In the genomic region with DNA sequence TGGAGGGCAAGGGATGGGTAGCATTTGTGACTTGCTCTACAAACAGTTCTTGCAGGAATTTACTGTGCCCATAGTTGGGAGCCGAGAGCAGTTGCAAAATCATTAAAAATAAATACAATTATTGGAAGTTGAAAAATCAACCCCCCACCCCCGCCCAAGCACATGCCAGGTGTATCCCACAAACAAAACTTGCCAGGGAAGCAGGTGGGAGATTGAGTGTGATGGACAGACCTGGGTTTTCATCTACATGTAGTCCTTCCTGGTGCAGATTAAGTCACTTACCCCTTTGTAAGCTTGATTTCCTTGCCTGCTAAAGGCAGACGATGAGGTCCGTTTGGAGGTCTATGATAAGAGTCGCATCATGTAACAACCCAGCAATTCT, we compare ENCODE assay signal across 30 mouse cellular contexts.
"Had no signal": no experiment of that assay in that cellular context is flagged by ENCODE, and none has a peak within 500 bp of the region (broad histone marks: within the 10 kb centered on the region; RNA-seq: fewer than 3 reads in every experiment).

No protein-coding gene starts in this region.

- H3K4me2 ChIP-seq: limb, embryonic 12.5 days; limb, embryonic 13.5 days; limb, embryonic 15.5 days; liver, embryonic 11.5 days; liver, embryonic 12.5 days; liver, embryonic 13.5 days; liver, embryonic 15.5 days; lung, embryonic 14.5 days; lung, embryonic 15.5 days; midbrain, embryonic 12.5 days; midbrain, embryonic 13.5 days; neural tube, embryonic 12.5 days had no signal

- H3K4me1 ChIP-seq: liver, embryonic 12.5 days; liver, embryonic 13.5 days; liver, embryonic 15.5 days; lung, embryonic 15.5 days; megakaryocyte, embryonic 14.5 days had no signal

- DNase-seq: left cerebral cortex, postnatal 4 days; liver; liver, embryonic 13.5 days; liver, postnatal 0 days; lung, adult 18-20 months; lung, adult 2 months; lung, embryonic 14.5 days; lung, postnatal 10 days; lung, postnatal 14 days; lung, postnatal 36 days; lung, postnatal 4 days had no signal

- H3K27ac ChIP-seq: left cerebral cortex, adult 2 months; limb, embryonic 10.5 days; limb, embryonic 12.5 days; limb, embryonic 13.5 days; limb, embryonic 15.5 days; liver, embryonic 12.5 days; liver, embryonic 13.5 days; liver, embryonic 14.5 days; liver, embryonic 15.5 days; lung, embryonic 15.5 days; macrophage; midbrain, embryonic 10.5 days; midbrain, embryonic 12.5 days; midbrain, embryonic 13.5 days; neural tube, embryonic 12.5 days had no signal

- H3K9me3 ChIP-seq: limb, embryonic 10.5 days; limb, embryonic 12.5 days; limb, embryonic 13.5 days; limb, embryonic 15.5 days; liver, embryonic 12.5 days; liver, embryonic 13.5 days; liver, embryonic 15.5 days; lung, embryonic 15.5 days; midbrain, embryonic 10.5 days; midbrain, embryonic 12.5 days; midbrain, embryonic 13.5 days; neural tube, embryonic 12.5 days had no signal

- ATAC-seq: liver, embryonic 12.5 days; liver, postnatal 0 days; lung, postnatal 0 days; midbrain, embryonic 16.5 days had no signal

- H3K36me3 ChIP-seq: limb, embryonic 10.5 days; limb, embryonic 12.5 days; limb, embryonic 13.5 days; limb, embryonic 15.5 days; liver, embryonic 12.5 days; liver, embryonic 13.5 days; liver, embryonic 15.5 days; lung, embryonic 15.5 days; midbrain, embryonic 10.5 days; midbrain, embryonic 12.5 days; midbrain, embryonic 13.5 days; neural tube, embryonic 12.5 days had no signal

- H3K9ac ChIP-seq: limb, embryonic 12.5 days; limb, embryonic 13.5 days; limb, embryonic 15.5 days; liver, embryonic 12.5 days; liver, embryonic 13.5 days; liver, embryonic 14.5 days; liver, embryonic 15.5 days; liver, postnatal 0 days; lung, embryonic 14.5 days; lung, embryonic 15.5 days; midbrain, embryonic 12.5 days; midbrain, embryonic 13.5 days; neural tube, embryonic 12.5 days had no signal

- H3K4me3 ChIP-seq: left cerebral cortex, adult 2 months; limb, embryonic 10.5 days; limb, embryonic 12.5 days; limb, embryonic 13.5 days; limb, embryonic 15.5 days; liver, embryonic 12.5 days; liver, embryonic 13.5 days; liver, embryonic 15.5 days; lung, embryonic 15.5 days; megakaryocyte, embryonic 14.5 days; midbrain, embryonic 10.5 days; midbrain, embryonic 12.5 days; midbrain, embryonic 13.5 days; myocyte; neural tube, embryonic 12.5 days had no signal

- H3K27me3 ChIP-seq: liver, embryonic 12.5 days; liver, embryonic 13.5 days; liver, embryonic 15.5 days; lung, embryonic 15.5 days; megakaryocyte, embryonic 14.5 days had no signal
